Mouse (Mus musculus): ENCODE data around the gene Dhrs7c.

GRCm38 (mm10) chr11:67806832-67807597 is 9.0 kb downstream of the Dhrs7c start:
- TF ChIP-seq GATA1 (IDR thresholded peaks at IDR 0.05; ENCODE audit: borderline replicate concordance, low read length) (no peak), CTCF (IDR thresholded peaks at IDR 0.05; ENCODE audit: low read depth, low read length) (no peak), GATA2 (IDR thresholded peaks at IDR 0.05; ENCODE audit: borderline replicate concordance, low read depth, low read length) (no peak), TAL1 (conservative IDR thresholded peaks at IDR 0.05; ENCODE audit: low read depth, low read length) (no peak), POLR2AphosphoS5 (IDR thresholded peaks at IDR 0.05; ENCODE audit: insufficient replicate concordance, low read depth, low read length) (no peak)
